Mouse (Mus musculus) MEL (cell line): ENCODE data around the gene Scai.

Source experiments
- CTCF ChIP-seq, 3 experiments: IDR thresholded peaks in 2 of 3; conservative IDR thresholded peaks in 1 of 3; 2 replicates each; pipeline ENCODE4 v1.5.1; 2011 to 2012; ENCODE audit warnings: low read length in 3 of 3, low read depth in 2 of 3, mild to moderate bottlenecking in 2 of 3, improper control_type of control experiment in 1 of 3, inconsistent platforms in 1 of 3, mixed read lengths in 1 of 3, moderate library complexity in 1 of 3; ENCODE audit not compliant: control insufficient read depth in 1 of 3, insufficient read depth in 1 of 3, poor library complexity in 1 of 3, severe bottlenecking in 1 of 3
- EP300 ChIP-seq, 2 experiments: IDR thresholded peaks; 2 replicates each; pipeline ENCODE4 v1.6.1; 2011; ENCODE audit warnings: improper control_type of control experiment in 2 of 2, low read length in 2 of 2, low read depth in 1 of 2, mild to moderate bottlenecking in 1 of 2
- MAX ChIP-seq: IDR thresholded peaks from 2 replicates; pipeline ENCODE4 v1.6.1; 2011; ENCODE audit warnings: low read length, improper control_type of control experiment
- MEF2A ChIP-seq: IDR thresholded peaks from 2 replicates; pipeline ENCODE4 v1.6.1; 2014; ENCODE audit warnings: low read depth, mild to moderate bottlenecking, inconsistent platforms, low read length, improper control_type of control experiment; ENCODE audit not compliant: poor library complexity, insufficient replicate concordance, severe bottlenecking; ENCODE audit errors: extremely low read depth
- POLR2A ChIP-seq, 2 experiments: IDR thresholded peaks; 2 replicates each; pipeline ENCODE4 v1.6.1; 2011 to 2012; ENCODE audit warnings: low read length in 2 of 2, mild to moderate bottlenecking in 2 of 2, control low read depth in 1 of 2, improper control_type of control experiment in 1 of 2, low read depth in 1 of 2, moderate library complexity in 1 of 2; ENCODE audit not compliant: control insufficient read depth in 1 of 2, insufficient read depth in 1 of 2, poor library complexity in 1 of 2
- POLR2AphosphoS2 ChIP-seq: IDR thresholded peaks from 2 replicates; pipeline ENCODE4 v1.6.1; 2011; ENCODE audit warnings: low read length, improper control_type of control experiment

- TF ChIP-seq POLR2A (IDR thresholded peaks at IDR 0.05; ENCODE audit: control insufficient read depth in 1 of 2, insufficient read depth in 1 of 2, low read depth in 1 of 2, low read length in 2 of 2, poor library complexity in 1 of 2) = no peak
- no peak for TF ChIP-seq EP300 (IDR thresholded peaks at IDR 0.05; ENCODE audit: low read depth in 1 of 2, low read length in 2 of 2)
- no peak for TF ChIP-seq CTCF (IDR thresholded peaks at IDR 0.05 in 2 of 3, conservative IDR thresholded peaks at IDR 0.05 in 1 of 3; ENCODE audit: control insufficient read depth in 1 of 3, insufficient read depth in 1 of 3, low read depth in 2 of 3, low read length in 3 of 3, poor library complexity in 1 of 3, severe bottlenecking in 1 of 3)
- TF ChIP-seq MEF2A = no peak
- TF ChIP-seq POLR2AphosphoS2 = no peak
- TF ChIP-seq MAX = no peak
Observed at GRCm38 (mm10) chr2:39031611-39032010, 158.9 kb downstream of the Scai start.
